Mouse (Mus musculus) myocyte (in vitro differentiated cells): ENCODE data around the gene Vps33a. TPM values are rescaled to one million over a fixed set of nuclear protein-coding genes. Genes with fewer than 3 reads are reported as not detected.

Experiments used
- H3K27me3 ChIP-seq: one replicate; pipeline ENCODE4 v1.6.1; 2011; ENCODE audit not compliant: control insufficient read depth, insufficient read depth, insufficient read length
- H3K36me3 ChIP-seq: one replicate; pipeline ENCODE4 v1.6.1; 2011; ENCODE audit not compliant: control insufficient read depth, insufficient read depth
- H3K4me2 ChIP-seq: one replicate; pipeline ENCODE4 v1.6.1; 2011; ENCODE audit warnings: low read depth, control low read depth
- H3K4me3 ChIP-seq: one replicate; pipeline ENCODE4 v1.5.1; 2011; ENCODE audit warnings: mild to moderate bottlenecking, control low read depth, moderate library complexity
- H3K79me2 ChIP-seq: one replicate; pipeline ENCODE4 v1.6.1; 2011; ENCODE audit not compliant: control insufficient read depth, insufficient read depth
- H3ac ChIP-seq: one replicate; pipeline ENCODE4 v1.6.1; 2011; ENCODE audit not compliant: control insufficient read depth, insufficient read length
- CEBPB ChIP-seq: IDR thresholded peaks from 2 replicates; pipeline ENCODE4 v1.6.1; 2011; ENCODE audit warnings: mild to moderate bottlenecking, moderate library complexity; ENCODE audit not compliant: poor library complexity, insufficient read depth, severe bottlenecking
- E2F4 ChIP-seq: IDR thresholded peaks from one replicate; pipeline ENCODE4 v1.6.1; 2011; ENCODE audit warnings: mild to moderate bottlenecking, control low read depth, moderate library complexity; ENCODE audit not compliant: insufficient read depth
- MAX ChIP-seq: IDR thresholded peaks from one replicate; pipeline ENCODE4 v1.6.1; 2011; ENCODE audit warnings: low read depth, mild to moderate bottlenecking, control low read depth
- MYOD1 ChIP-seq, 3 experiments: IDR thresholded peaks; one replicate each; pipeline ENCODE4 v1.6.1; 2011; ENCODE audit warnings: control low read depth in 2 of 3, low read depth in 2 of 3, mild to moderate bottlenecking in 2 of 3, moderate library complexity in 1 of 3; ENCODE audit not compliant: insufficient read length in 2 of 3, control insufficient read depth in 1 of 3
- MYOG ChIP-seq, 3 experiments: IDR thresholded peaks; one replicate each; pipeline ENCODE4 v1.6.1; 2011; ENCODE audit warnings: control low read depth in 2 of 3, low read depth in 2 of 3, mild to moderate bottlenecking in 2 of 3; ENCODE audit not compliant: insufficient read length in 2 of 3, control insufficient read depth in 1 of 3, insufficient read depth in 1 of 3
- POLR2A ChIP-seq: IDR thresholded peaks from one replicate; pipeline ENCODE4 v1.6.1; 2011; ENCODE audit warnings: low read depth, mild to moderate bottlenecking, control low read depth, moderate library complexity; ENCODE audit not compliant: insufficient read length
- POLR2AphosphoS2 ChIP-seq: IDR thresholded peaks from one replicate; pipeline ENCODE4 v1.6.1; 2011; ENCODE audit warnings: low read depth, control low read depth; ENCODE audit not compliant: insufficient read length
- REST ChIP-seq: IDR thresholded peaks from one replicate; pipeline ENCODE4 v1.6.1; 2011; ENCODE audit warnings: mild to moderate bottlenecking, control low read depth, moderate library complexity; ENCODE audit not compliant: insufficient read depth, insufficient read length
- SRF ChIP-seq: IDR thresholded peaks from one replicate; pipeline ENCODE4 v1.6.1; 2011; ENCODE audit warnings: low read depth; ENCODE audit not compliant: control insufficient read depth, insufficient read length
- TCF12 ChIP-seq: IDR thresholded peaks from one replicate; pipeline ENCODE4 v1.6.1; 2011; ENCODE audit warnings: mild to moderate bottlenecking, control low read depth; ENCODE audit not compliant: poor library complexity, insufficient read depth, severe bottlenecking
- TCF3 ChIP-seq: IDR thresholded peaks from one replicate; pipeline ENCODE4 v1.6.1; 2011; ENCODE audit warnings: low read depth, control low read depth; ENCODE audit not compliant: insufficient read length
- USF1 ChIP-seq: IDR thresholded peaks from one replicate; pipeline ENCODE4 v1.6.1; 2011; ENCODE audit warnings: low read depth, mild to moderate bottlenecking, control low read depth, moderate library complexity
- polyA plus RNA-seq: library from polyadenylated mRNA; unstranded; fragments of >200 nt; fragmentation: generic; extraction: Trizol; gene quantifications from one replicate; pipeline ENCODE4 v1.2.1, GENCODE M21; 2012; ENCODE audit warnings: missing spikeins

The Vps33a gene
- polyA plus RNA-seq, 1 experiment: 18.7 TPM

- no peak overlapping the region for H3K4me2 ChIP-seq
- no peak overlapping the region for H3K4me3 ChIP-seq
- TF ChIP-seq USF1: no peak
- TF ChIP-seq E2F4: no peak
- TF ChIP-seq POLR2AphosphoS2: no peak
- TF ChIP-seq TCF3: no peak
- no peak for TF ChIP-seq MAX
- TF ChIP-seq TCF12: no peak
- TF ChIP-seq MYOG (IDR thresholded peaks at IDR 0.05; ENCODE audit: control insufficient read depth in 1 of 3, insufficient read depth in 1 of 3, insufficient read length in 2 of 3, low read depth in 2 of 3): no peak
- no peak for TF ChIP-seq REST
- TF ChIP-seq SRF: no peak
- no peak for TF ChIP-seq POLR2A
- no peak for TF ChIP-seq MYOD1 (IDR thresholded peaks at IDR 0.05; ENCODE audit: control insufficient read depth in 1 of 3, insufficient read length in 2 of 3, low read depth in 2 of 3)
- no peak for TF ChIP-seq CEBPB
- H3K27me3 ChIP-seq: no peaks in the 10 kb centered on the region
- no peaks in the 10 kb centered on the region for H3K36me3 ChIP-seq
- peaks cover 10% of the 10 kb centered on the region for H3K79me2 ChIP-seq
- no peak overlapping the region for H3ac ChIP-seq
Measured at GRCm38 (mm10) chr5:123525916-123526495, 46.8 kb downstream of the Vps33a start.

- peak within 1 kb of the TSS; percentile 75 for H3ac ChIP-seq
- peak within 1 kb of the TSS; percentile 45 for H3K4me3 ChIP-seq
- peak within 1 kb of the TSS; percentile 66 for H3K4me2 ChIP-seq
- no peaks in the 10 kb centered on the region for H3K27me3 ChIP-seq
- no peaks in the 10 kb centered on the region for H3K36me3 ChIP-seq
- no peak for TF ChIP-seq E2F4
- TF ChIP-seq POLR2A: no peak
- TF ChIP-seq CEBPB: no peak
- TF ChIP-seq MAX: no peak
- TF ChIP-seq TCF3: no peak
- no peak for TF ChIP-seq MYOG (IDR thresholded peaks at IDR 0.05; ENCODE audit: control insufficient read depth in 1 of 3, insufficient read depth in 1 of 3, insufficient read length in 2 of 3, low read depth in 2 of 3)
- TF ChIP-seq REST: no peak
- no peak for TF ChIP-seq MYOD1 (IDR thresholded peaks at IDR 0.05; ENCODE audit: control insufficient read depth in 1 of 3, insufficient read length in 2 of 3, low read depth in 2 of 3)
- TF ChIP-seq SRF: no peak
- no peak for TF ChIP-seq POLR2AphosphoS2
- no peak for TF ChIP-seq TCF12
- TF ChIP-seq USF1: no peak
- H3K79me2 ChIP-seq: peaks cover 10% of the 10 kb centered on the region
Measured at GRCm38 (mm10) chr5:123525281-123525680, 47.6 kb downstream of the Vps33a start, which contains the start of gene Gm49027. TSS of gene Gm49027 (minus strand) at chr5:123525488.

GRCm38 (mm10) chr5:123524393-123524750 is 48.5 kb downstream of the Vps33a start:
- Histone ChIP-seq H3K27me3 (no peaks in the 10 kb centered on the region), H3K4me2 (peak overlapping the region; percentile 66), H3K4me3 (peak overlapping the region; percentile 45), H3ac (peak overlapping the region; percentile 75), H3K36me3 (no peaks in the 10 kb centered on the region), H3K79me2 (peaks cover 10% of the 10 kb centered on the region)
- TF ChIP-seq USF1: no peak
- TF ChIP-seq REST: peak; percentile 71

GRCm38 (mm10) chr5:123523692-123524392 is 49.0 kb downstream of the Vps33a start, which contains the start of gene Diablo:
TSS of gene Diablo (minus strand) at chr5:123524176.
- H3K4me3 ChIP-seq: peak within 1 kb of the TSS; percentile 45
- TF ChIP-seq POLR2AphosphoS2: peak; percentile 80
- no peak for TF ChIP-seq E2F4
- TF ChIP-seq MYOD1 (IDR thresholded peaks at IDR 0.05; ENCODE audit: control insufficient read depth in 1 of 3, insufficient read length in 2 of 3, low read depth in 2 of 3): peak in 1 of 3 experiments; percentile 57
- TF ChIP-seq TCF12: no peak
- no peak for TF ChIP-seq TCF3
- no peak for TF ChIP-seq REST
- peak; percentile 94 for TF ChIP-seq POLR2A
- peak; percentile 15 for TF ChIP-seq SRF
- TF ChIP-seq MAX: no peak
- TF ChIP-seq MYOG (IDR thresholded peaks at IDR 0.05; ENCODE audit: control insufficient read depth in 1 of 3, insufficient read depth in 1 of 3, insufficient read length in 2 of 3, low read depth in 2 of 3): no peak
- no peak for TF ChIP-seq CEBPB
- no peak for TF ChIP-seq USF1

GRCm38 (mm10) chr5:123522166-123522565 is 50.7 kb downstream of the Vps33a start:
- H3K27me3 ChIP-seq: no peaks in the 10 kb centered on the region
- H3K4me3 ChIP-seq: peak overlapping the region; percentile 45
- no peak overlapping the region for H3K4me2 ChIP-seq
- H3K79me2 ChIP-seq: peaks cover 10% of the 10 kb centered on the region
- TF ChIP-seq TCF12 (no peak), POLR2A (no peak), CEBPB (no peak), POLR2AphosphoS2 (no peak), MAX (no peak), TCF3 (no peak), REST (no peak), MYOD1 (IDR thresholded peaks at IDR 0.05; ENCODE audit: control insufficient read depth in 1 of 3, insufficient read length in 2 of 3, low read depth in 2 of 3) (no peak), USF1 (no peak), SRF (no peak), MYOG (IDR thresholded peaks at IDR 0.05; ENCODE audit: control insufficient read depth in 1 of 3, insufficient read depth in 1 of 3, insufficient read length in 2 of 3, low read depth in 2 of 3) (no peak)
- peaks cover 6% of the 10 kb centered on the region for H3K36me3 ChIP-seq
- H3ac ChIP-seq: no peak overlapping the region

More at GRCm38 (mm10) chr5:123523692-123524392, 49.0 kb downstream of the Vps33a start, which contains the start of gene Diablo:
- H3K79me2 ChIP-seq: peaks cover 10% of the 10 kb centered on the region
- no peaks in the 10 kb centered on the region for H3K27me3 ChIP-seq
- no peaks in the 10 kb centered on the region for H3K36me3 ChIP-seq
- peak within 1 kb of the TSS; percentile 98 for H3K4me2 ChIP-seq
- peak within 1 kb of the TSS; percentile 75 for H3ac ChIP-seq
